Mouse (Mus musculus) kidney, embryonic 14.5 days (tissue): ENCODE results near the gene Txnrd1. TPM values are rescaled to one million over a fixed set of nuclear protein-coding genes. Genes with fewer than 3 reads are reported as not detected.

Source experiments
- ATAC-seq: fragments of 200-750 bp; cut with Nextera tagmentation; 2 replicates; pipeline ENCODE4 v1.8.0; 2017; ENCODE audit warnings: moderate number of reproducible peaks, mild to moderate bottlenecking, moderate TSS enrichment, moderate library complexity; ENCODE audit not compliant: low FRiP score, low TSS enrichment
- H3K27ac ChIP-seq: fragments of 300-500 bp; sonication (generic); 2 replicates; pipeline ENCODE4 v1.5.1; 2014; ENCODE audit warnings: low read depth, mild to moderate bottlenecking, low read length, moderate library complexity, mixed read lengths
- H3K27me3 ChIP-seq: fragments of 300-500 bp; sonication (generic); 2 replicates; pipeline ENCODE4 v1.6.1; 2014; ENCODE audit warnings: mild to moderate bottlenecking, low read length; ENCODE audit not compliant: control insufficient read depth, insufficient read depth
- H3K36me3 ChIP-seq: fragments of 300-500 bp; sonication (generic); 2 replicates; pipeline ENCODE4 v1.6.1; 2014; ENCODE audit warnings: low read length, mixed read lengths; ENCODE audit not compliant: control insufficient read depth, insufficient read depth
- H3K4me1 ChIP-seq: fragments of 300-500 bp; sonication (generic); 2 replicates; pipeline ENCODE4 v1.6.1; 2014; ENCODE audit warnings: low read length, mixed read lengths; ENCODE audit not compliant: control insufficient read depth, insufficient read depth
- H3K4me2 ChIP-seq: fragments of 300-500 bp; sonication (generic); replicated peaks from 2 replicates; pipeline ENCODE4 v1.6.1; 2014; ENCODE audit warnings: low read depth, mild to moderate bottlenecking, low read length
- H3K4me3 ChIP-seq: fragments of 300-500 bp; sonication (generic); 2 replicates; pipeline ENCODE4 v1.5.1; 2014; ENCODE audit warnings: mild to moderate bottlenecking, low read length
- H3K9ac ChIP-seq: fragments of 300-500 bp; sonication (generic); 2 replicates; pipeline ENCODE4 v1.6.1; 2014; ENCODE audit warnings: low read depth, mild to moderate bottlenecking, low read length, moderate library complexity
- H3K9me3 ChIP-seq: fragments of 300-500 bp; sonication (generic); 2 replicates; pipeline ENCODE4 v1.6.1; 2016; ENCODE audit warnings: low read length; ENCODE audit not compliant: control insufficient read depth
- WGBS: fragments of 180-500 bp; shearing (Covaris S2); extraction: QIAGEN DNeasy Blood & Tissue Kit; methylation state at CpG from one replicate; pipeline ENCODE4 v1.1.7; 2014; 5-methylcytosine and 5-hydroxymethylcytosine counted together
- polyA plus RNA-seq: library from polyadenylated mRNA; unstranded; fragments of >200 nt; fragmentation: Nextera tagmentation; extraction: Ambion mirVana; gene quantifications from 2 replicates; pipeline ENCODE4 v1.2.1, GENCODE M21; 2014

Gene Txnrd1
- polyA plus RNA-seq, 1 experiment from 2014 or later = 136 TPM

GRCm38 (mm10) chr10:82909382-82909781 is 75.6 kb downstream of the Txnrd1 start:
- H3K9ac ChIP-seq = no peak overlapping the region
- no peaks in the 10 kb centered on the region for H3K9me3 ChIP-seq
- no peak overlapping the region for H3K27ac ChIP-seq
- 15% methylated on average over 9 of the region's 9 CpGs for WGBS
- no peaks in the 10 kb centered on the region for H3K27me3 ChIP-seq
- H3K4me3 ChIP-seq = no peak overlapping the region
- H3K4me1 ChIP-seq = no peaks in the 10 kb centered on the region
- no peaks in the 10 kb centered on the region for H3K36me3 ChIP-seq
- 0 out of 2 replicates have a peak overlapping the region, but pooled peaks have one; percentile 10 for H3K4me2 ChIP-seq
- no peak for ATAC-seq

GRCm38 (mm10) chr10:82910198-82910597 is 76.4 kb downstream of the Txnrd1 start:
- H3K4me1 ChIP-seq = no peaks in the 10 kb centered on the region
- H3K4me2 ChIP-seq = no peak overlapping the region
- no peaks in the 10 kb centered on the region for H3K9me3 ChIP-seq
- H3K27me3 ChIP-seq = no peaks in the 10 kb centered on the region
- WGBS = 80% methylated on average over 3 of the region's 3 CpGs
- no peak for ATAC-seq
- no peak overlapping the region for H3K27ac ChIP-seq
- H3K36me3 ChIP-seq = no peaks in the 10 kb centered on the region
- no peak overlapping the region for H3K9ac ChIP-seq
- H3K4me3 ChIP-seq = no peak overlapping the region

GRCm38 (mm10) chr10:82913238-82913637 is 79.5 kb downstream of the Txnrd1 start:
- no peak for ATAC-seq
- Histone ChIP-seq H3K4me1 (no peaks in the 10 kb centered on the region), H3K27ac (no peak overlapping the region), H3K9ac (no peak overlapping the region), H3K4me2 (no peak overlapping the region), H3K36me3 (no peaks in the 10 kb centered on the region), H3K27me3 (no peaks in the 10 kb centered on the region), H3K9me3 (no peaks in the 10 kb centered on the region), H3K4me3 (no peak overlapping the region)
- WGBS = 65% methylated on average over 4 of the region's 4 CpGs

GRCm38 (mm10) chr10:82913772-82914171 is 80.0 kb downstream of the Txnrd1 start:
- Histone ChIP-seq H3K9ac (no peak overlapping the region), H3K27me3 (no peaks in the 10 kb centered on the region), H3K36me3 (no peaks in the 10 kb centered on the region), H3K27ac (no peak overlapping the region), H3K4me3 (no peak overlapping the region), H3K4me1 (no peaks in the 10 kb centered on the region), H3K9me3 (no peaks in the 10 kb centered on the region), H3K4me2 (no peak overlapping the region)
- 85% methylated on average over 6 of the region's 6 CpGs for WGBS
- ATAC-seq = no peak

- no peak overlapping the region for H3K27ac ChIP-seq
- no peak overlapping the region for H3K9ac ChIP-seq
- H3K4me1 ChIP-seq = no peaks in the 10 kb centered on the region; the same call in 1 of the 2 replicates
- no peak for ATAC-seq
- no peak overlapping the region for H3K4me2 ChIP-seq
- H3K9me3 ChIP-seq = no peaks in the 10 kb centered on the region
- H3K27me3 ChIP-seq = no peaks in the 10 kb centered on the region
- 65% methylated on average over 2 of the region's 2 CpGs for WGBS
- H3K36me3 ChIP-seq = no peaks in the 10 kb centered on the region
- H3K4me3 ChIP-seq = no peak overlapping the region
Observed at GRCm38 (mm10) chr10:82918675-82919074, 84.9 kb downstream of the Txnrd1 start.

GRCm38 (mm10) chr10:82919404-82919980 is 85.7 kb downstream of the Txnrd1 start:
- Histone ChIP-seq H3K27me3 (no peaks in the 10 kb centered on the region), H3K4me1 (no peaks in the 10 kb centered on the region; the same call in 1 of the 2 replicates), H3K4me2 (no peak overlapping the region), H3K27ac (no peak overlapping the region), H3K9me3 (no peaks in the 10 kb centered on the region), H3K36me3 (no peaks in the 10 kb centered on the region), H3K4me3 (no peak overlapping the region), H3K9ac (no peak overlapping the region)
- 89% methylated on average over 4 of the region's 4 CpGs for WGBS
- no peak for ATAC-seq

GRCm38 (mm10) chr10:82923547-82923946 is 89.8 kb downstream of the Txnrd1 start:
- Histone ChIP-seq H3K27ac (no peak overlapping the region), H3K4me1 (no peaks in the 10 kb centered on the region; the same call in 1 of the 2 replicates), H3K27me3 (no peaks in the 10 kb centered on the region), H3K36me3 (no peaks in the 10 kb centered on the region), H3K4me2 (no peak overlapping the region), H3K9me3 (0 out of 2 replicates have a peak, but pooled peaks cover 2% of the 10 kb centered on the region), H3K9ac (no peak overlapping the region), H3K4me3 (no peak overlapping the region)
- 64% methylated on average over 3 of the region's 3 CpGs for WGBS
- ATAC-seq = no peak

- no peak overlapping the region for H3K4me2 ChIP-seq
- no peak for ATAC-seq
- H3K9me3 ChIP-seq = 0 out of 2 replicates have a peak, but pooled peaks cover 2% of the 10 kb centered on the region
- H3K27ac ChIP-seq = no peak overlapping the region
- H3K9ac ChIP-seq = no peak overlapping the region
- no peaks in the 10 kb centered on the region; the same call in 1 of the 2 replicates for H3K4me1 ChIP-seq
- no peaks in the 10 kb centered on the region for H3K27me3 ChIP-seq
- 93% methylated on average over 2 of the region's 2 CpGs for WGBS
- no peak overlapping the region for H3K4me3 ChIP-seq
- no peaks in the 10 kb centered on the region for H3K36me3 ChIP-seq
Observed at GRCm38 (mm10) chr10:82924750-82925149, 91.0 kb downstream of the Txnrd1 start.

- no peaks in the 10 kb centered on the region for H3K36me3 ChIP-seq
- 0 out of 2 replicates have a peak, but pooled peaks cover 2% of the 10 kb centered on the region for H3K9me3 ChIP-seq
- H3K27ac ChIP-seq = no peak overlapping the region
- ATAC-seq = no peak
- no peaks in the 10 kb centered on the region; the same call in 1 of the 2 replicates for H3K4me1 ChIP-seq
- H3K27me3 ChIP-seq = no peaks in the 10 kb centered on the region
- WGBS = 67% methylated on average over 2 of the region's 2 CpGs
- H3K4me2 ChIP-seq = no peak overlapping the region
- H3K9ac ChIP-seq = no peak overlapping the region
- H3K4me3 ChIP-seq = no peak overlapping the region
Observed at GRCm38 (mm10) chr10:82925624-82926023, 91.9 kb downstream of the Txnrd1 start.
